Mouse (Mus musculus) C2C12 (cell line): ENCODE data around the gene Ube2f.

Source experiments
- CEBPB ChIP-seq: IDR thresholded peaks from one replicate; pipeline ENCODE4 v1.6.1; 2011; ENCODE audit warnings: low read depth, mild to moderate bottlenecking, control low read depth, moderate library complexity
- CTCF ChIP-seq: IDR thresholded peaks from one replicate; pipeline ENCODE4 v1.5.1; 2011; ENCODE audit not compliant: control insufficient read depth, insufficient read depth, insufficient read length
- MAX ChIP-seq: IDR thresholded peaks from one replicate; pipeline ENCODE4 v1.6.1; 2011; ENCODE audit warnings: mild to moderate bottlenecking, control low read depth
- MYOD1 ChIP-seq: IDR thresholded peaks from one replicate; pipeline ENCODE4 v1.6.1; 2011; ENCODE audit warnings: low read depth; ENCODE audit not compliant: control insufficient read depth, insufficient read length
- MYOG ChIP-seq: IDR thresholded peaks from one replicate; pipeline ENCODE4 v1.6.1; 2011; ENCODE audit not compliant: control insufficient read depth, insufficient read length; ENCODE audit errors: extremely low read depth
- USF1 ChIP-seq: IDR thresholded peaks from one replicate; pipeline ENCODE4 v1.6.1; 2011; ENCODE audit warnings: low read depth, mild to moderate bottlenecking, control low read depth, moderate library complexity

DNA sequence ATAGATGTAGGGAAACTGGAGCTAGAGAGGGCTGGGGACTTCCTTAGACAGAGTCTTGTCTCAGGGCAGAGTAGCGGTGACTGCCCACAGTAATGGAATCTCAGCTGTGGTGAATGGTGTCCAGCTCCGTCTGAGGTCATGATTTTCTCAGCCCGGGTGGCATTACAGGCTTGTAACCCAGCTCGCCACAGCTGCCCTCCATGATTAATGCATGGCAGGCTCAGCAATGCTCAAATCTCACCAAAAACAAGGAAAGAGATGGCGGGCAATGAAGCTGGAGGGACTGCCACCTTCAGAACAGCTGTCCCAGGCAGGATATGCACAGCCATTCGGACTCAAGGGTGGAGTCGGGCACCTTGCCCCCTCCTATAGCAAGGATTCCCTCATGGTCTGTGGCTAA is 87.3 kb downstream of the Ube2f start:
- TF ChIP-seq CTCF (no peak), USF1 (no peak), MAX (no peak), CEBPB (no peak), MYOD1 (no peak), MYOG (no peak)
